Mouse (Mus musculus) inflammation-experienced regulatory T-cells, adult 16 weeks (primary cell): ENCODE data around the gene Xrcc6. TPM values are rescaled to one million over a fixed set of nuclear protein-coding genes. Genes with fewer than 3 reads are reported as not detected.

Experiments used
- polyA plus RNA-seq: library from polyadenylated mRNA; unstranded; fragments of 100-300 nt; shearing (Covaris generic); gene quantifications from one replicate; pipeline ENCODE4 v1.2.1, GENCODE M21; 2017

Xrcc6 gene
- polyA plus RNA-seq: 80.5 TPM

GRCm38 (mm10) chr15:81987646-81988045 lies at the start of gene Xrcc6:
Gene Xrcc6 (plus strand): TSS chr15:81987835.

GRCm38 (mm10) chr15:81960171-81961077 lies 27.2 kb upstream of the Xrcc6 start, which contains the start of gene Pmm1:
Gene Pmm1 (minus strand): TSS chr15:81960930.

GRCm38 (mm10) chr15:81980321-81980720 lies 7.3 kb upstream of the Xrcc6 start, which contains the start of gene 1700029P11Rik:
Gene 1700029P11Rik (plus strand): TSS chr15:81980540.

GRCm38 (mm10) chr15:82033762-82034161 lies 46.1 kb downstream of the Xrcc6 start, which contains the start of gene Desi1:
Gene Desi1 (minus strand): TSS chr15:82033862.

DNA sequence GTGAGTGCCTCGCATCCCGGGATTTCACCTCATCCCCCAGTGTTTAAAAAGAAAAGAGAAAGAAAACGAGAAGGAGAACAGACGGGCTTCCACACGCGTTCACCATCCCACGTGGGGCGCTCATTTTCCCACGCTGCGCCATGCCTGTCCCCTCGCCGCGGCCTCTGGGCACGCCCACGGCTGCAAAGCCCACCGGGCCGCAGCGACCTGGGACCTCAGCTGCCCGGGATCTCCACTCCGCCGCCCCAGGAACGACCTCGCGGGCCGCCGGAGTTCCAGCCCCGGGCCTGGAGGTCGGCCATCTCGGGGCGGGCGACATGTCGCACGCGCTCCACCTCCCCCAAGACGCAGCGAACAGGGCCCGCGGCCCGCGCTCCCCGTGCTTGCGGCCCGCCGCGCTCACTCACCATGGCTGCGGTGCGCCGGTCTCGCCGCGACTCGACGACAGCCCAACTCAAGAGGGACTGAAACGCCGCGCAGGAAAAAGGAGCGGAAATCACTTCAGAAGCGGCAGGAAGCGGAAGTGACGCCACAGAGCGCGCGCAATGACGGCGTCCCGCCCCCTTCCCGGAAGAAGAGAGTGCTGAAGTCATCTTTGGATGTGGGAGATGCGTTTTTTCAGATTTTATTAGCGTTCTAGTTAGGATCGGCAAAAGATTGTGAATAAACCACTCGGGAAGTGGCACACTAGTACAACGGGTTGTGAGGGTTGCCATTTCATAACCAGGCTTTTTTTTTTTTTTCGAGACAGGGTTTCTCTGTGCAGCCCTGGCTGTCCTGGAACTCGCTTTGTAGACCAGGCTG lies 59.6 kb downstream of the Xrcc6 start, which contains the start of gene Snu13:
Snu13 (minus strand) TSS at position 519 of the 804 bp plus-strand sequence.

DNA sequence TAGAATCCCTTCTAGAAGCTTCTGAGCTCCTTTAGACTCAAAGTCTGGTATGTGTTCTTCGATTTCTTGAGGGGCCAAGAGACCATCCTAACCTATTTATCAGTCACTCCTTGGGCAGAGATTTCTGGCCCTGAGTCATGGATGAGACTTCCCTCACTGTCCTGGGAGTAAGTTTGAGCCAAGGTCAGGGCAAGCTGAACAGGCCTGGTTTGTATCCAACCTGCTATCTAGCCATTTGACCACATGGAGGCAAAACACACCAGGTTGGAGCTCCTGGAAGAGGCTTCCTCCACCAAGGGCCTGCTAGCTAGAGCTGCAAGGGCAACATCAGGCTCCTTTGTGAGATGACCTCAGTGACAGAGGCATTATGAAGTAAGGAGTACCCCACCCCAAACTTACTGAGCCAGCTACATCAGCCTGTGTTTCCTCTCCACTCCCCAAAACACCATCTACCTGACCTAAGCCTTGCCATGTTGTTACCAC lies 71.1 kb downstream of the Xrcc6 start, which contains the start of gene 4930407I10Rik:
4930407I10Rik (plus strand) TSS at position 433 of the 483 bp plus-strand sequence.

DNA sequence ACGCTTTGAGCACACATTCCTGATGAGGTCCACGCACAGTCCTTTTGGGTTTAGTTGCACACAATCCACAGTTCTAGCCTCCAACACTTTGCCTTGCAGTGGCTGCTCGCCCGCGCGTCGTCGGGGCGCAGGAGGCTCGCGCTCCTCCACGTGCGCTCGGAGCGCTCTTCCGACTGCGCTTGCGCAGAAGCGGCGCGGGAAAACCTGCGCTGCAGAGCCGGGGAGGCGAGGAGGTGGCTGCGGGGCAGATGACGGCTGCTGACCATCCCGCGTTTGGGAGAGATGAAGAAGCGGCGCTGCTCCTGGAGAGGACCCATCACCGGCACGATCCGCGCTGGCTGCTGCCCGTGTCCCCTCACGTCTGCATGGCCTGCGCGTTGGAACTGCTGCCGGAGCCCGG lies 82.3 kb downstream of the Xrcc6 start, which contains the start of gene Mei1:
Mei1 (plus strand) TSS at position 99 of the 400 bp plus-strand sequence.

Other genes with a start within 250 kb of the Xrcc6 start
- gene Zc3h7b, start 242.8 kb upstream of the Xrcc6 start, polyA plus RNA-seq: 5.7 TPM
- 88.9 TPM for gene Rangap1, start 242.3 kb upstream of the Xrcc6 start, polyA plus RNA-seq
- 22.9 TPM for gene Tef, start 185.4 kb upstream of the Xrcc6 start, polyA plus RNA-seq
- 86.1 TPM for gene Tob2, start 129.0 kb upstream of the Xrcc6 start, polyA plus RNA-seq
- 86.7 TPM for gene Phf5a, start 115.9 kb upstream of the Xrcc6 start, polyA plus RNA-seq
- gene Aco2, start 115.5 kb upstream of the Xrcc6 start, polyA plus RNA-seq: 149 TPM
- gene Polr3h, start 61.6 kb upstream of the Xrcc6 start, polyA plus RNA-seq: 52.2 TPM
- gene Csdc2, start 51.1 kb upstream of the Xrcc6 start, polyA plus RNA-seq: not detected
- 13.7 TPM for gene Pmm1, start 26.9 kb upstream of the Xrcc6 start, polyA plus RNA-seq
- not detected for gene 1700029P11Rik, start 7.3 kb upstream of the Xrcc6 start, polyA plus RNA-seq
- gene Desi1, start 46.0 kb downstream of the Xrcc6 start, polyA plus RNA-seq: 31.6 TPM
- gene Snu13, start 59.8 kb downstream of the Xrcc6 start, polyA plus RNA-seq: 179 TPM
- 0.06 TPM for gene 4930407I10Rik, start 71.3 kb downstream of the Xrcc6 start, polyA plus RNA-seq
- gene Mei1, start 82.2 kb downstream of the Xrcc6 start, polyA plus RNA-seq: not detected
- gene Ccdc134, start 140.1 kb downstream of the Xrcc6 start, polyA plus RNA-seq: 33.5 TPM
- gene Srebf2, start 159.3 kb downstream of the Xrcc6 start, polyA plus RNA-seq: 167 TPM
- not detected for gene Shisa8, start 225.0 kb downstream of the Xrcc6 start, polyA plus RNA-seq
- gene Tnfrsf13c, start 236.5 kb downstream of the Xrcc6 start, polyA plus RNA-seq: 3.2 TPM